Mouse (Mus musculus): ENCODE measurements around the gene Bcan. TPM values are rescaled to one million over a fixed set of nuclear protein-coding genes. Genes with fewer than 3 reads are reported as not detected.

Bcan gene
- polyA plus RNA-seq, 1 experiment from 2014 or later: 0.27 TPM

DNA sequence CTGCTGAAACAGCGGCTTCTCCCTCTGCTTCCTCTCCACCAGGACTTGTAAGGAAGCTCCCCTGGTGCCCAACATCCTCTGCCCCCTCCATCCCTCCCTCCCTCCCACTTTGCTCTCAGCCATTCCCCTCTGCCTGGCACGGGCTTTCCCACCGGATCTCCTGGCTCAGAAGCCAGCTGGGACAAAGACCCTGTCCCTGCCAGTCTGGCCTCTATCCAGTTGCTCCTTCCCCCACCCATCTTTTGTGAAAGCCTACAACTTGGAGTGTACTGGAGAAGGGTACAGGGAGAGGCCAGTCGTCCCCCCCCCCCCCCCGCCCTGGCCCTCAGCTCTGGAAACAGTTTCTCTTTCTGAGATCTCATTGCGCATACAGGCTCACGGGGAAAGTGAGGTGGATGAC, 1.3 kb downstream of the Bcan start:
- DNase-seq (ENCODE audit: low spot score): no peak

GRCm38 (mm10) chr3:87996971-87997614, 2.9 kb downstream of the Bcan start:
- DNase-seq (ENCODE audit: low spot score): no peak

DNA sequence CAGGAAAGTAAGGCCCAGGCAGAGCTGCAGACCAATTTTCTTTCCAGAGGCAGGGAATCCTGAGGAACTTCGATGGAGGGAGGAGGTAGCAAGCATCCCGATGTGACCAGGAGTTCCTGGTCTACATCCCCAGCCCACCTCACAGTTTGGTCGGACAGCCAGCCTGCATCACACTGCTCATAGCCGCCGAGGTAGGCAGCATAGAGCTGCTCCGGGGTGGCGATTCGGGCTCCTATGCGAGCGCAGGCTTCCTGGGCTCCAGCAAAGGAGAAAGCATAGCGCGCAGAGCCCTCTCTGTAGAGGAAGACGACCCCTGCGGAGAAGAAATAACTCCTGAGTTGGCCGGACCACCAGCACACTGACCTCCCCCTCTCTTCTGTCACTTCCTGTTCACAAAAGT, 3.6 kb downstream of the Bcan start:
- DNase-seq (ENCODE audit: low spot score): no peak

- no peak for DNase-seq (ENCODE audit: low spot score)
Observed at GRCm38 (mm10) chr3:87995331-87995730, 4.7 kb downstream of the Bcan start.

DNA sequence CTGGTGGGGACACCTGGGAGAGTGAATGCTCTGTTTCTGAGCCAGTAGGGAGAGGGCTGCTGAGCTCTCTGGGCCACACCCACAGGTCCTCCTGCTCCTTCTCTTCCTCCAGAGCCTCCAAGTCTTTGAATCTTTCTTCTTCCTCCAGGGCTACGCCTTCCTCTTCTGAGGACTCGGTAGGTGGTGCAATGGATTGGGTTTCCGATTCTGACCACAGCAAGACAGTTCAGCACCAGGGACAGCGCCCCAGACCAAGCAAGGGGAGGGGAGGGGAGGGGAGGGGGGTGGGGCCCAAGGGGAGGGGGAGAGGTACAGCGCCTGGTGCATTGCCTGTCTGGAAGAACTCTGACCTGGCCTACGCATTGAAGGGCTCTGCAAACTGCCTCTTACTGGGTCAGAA, 6.6 kb downstream of the Bcan start:
- peak; percentile 59 for DNase-seq (ENCODE audit: low spot score)

DNA sequence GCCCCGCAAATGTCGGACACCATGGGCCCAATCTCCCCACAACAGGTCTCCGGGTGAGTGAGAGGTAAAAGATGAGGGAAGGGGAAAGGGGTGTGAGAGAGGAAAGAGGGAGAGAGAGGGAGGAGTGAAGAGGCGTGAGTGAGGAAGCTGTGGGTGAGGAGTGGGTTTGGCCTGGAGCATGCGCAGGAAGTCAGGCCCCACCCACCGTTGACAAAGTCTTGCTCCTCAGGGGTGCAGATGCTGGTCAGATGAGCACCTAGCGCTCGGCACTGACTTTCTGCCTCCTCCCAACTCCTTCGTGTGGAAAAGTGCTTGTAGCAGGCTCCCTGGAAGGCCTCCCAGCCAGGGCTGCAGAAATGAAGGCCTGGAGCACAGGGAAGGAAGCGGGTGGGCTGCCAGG, 10.1 kb downstream of the Bcan start:
- DNase-seq (ENCODE audit: low spot score): no peak

DNA sequence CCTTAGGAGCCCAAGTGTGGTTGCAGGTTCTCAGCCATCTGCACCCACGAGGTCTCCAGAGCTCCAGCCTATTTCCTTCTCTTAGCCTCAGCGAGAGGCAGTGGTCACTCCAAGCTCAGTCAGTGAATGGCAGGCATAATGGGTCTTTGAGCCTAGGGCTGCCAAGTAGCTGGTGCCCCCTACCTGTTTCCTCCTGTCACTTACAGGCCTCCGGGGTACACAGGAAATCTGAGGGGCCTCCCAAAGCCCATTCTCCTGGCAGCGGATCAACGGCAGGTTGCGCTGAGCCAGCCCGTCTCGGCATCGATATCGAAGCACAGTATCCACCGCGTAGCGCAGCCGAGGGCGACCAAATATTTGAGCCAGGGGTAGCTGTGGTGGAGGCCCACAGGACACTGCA, 12.0 kb downstream of the Bcan start:
- peak; percentile 71 for DNase-seq (ENCODE audit: low spot score)

DNA sequence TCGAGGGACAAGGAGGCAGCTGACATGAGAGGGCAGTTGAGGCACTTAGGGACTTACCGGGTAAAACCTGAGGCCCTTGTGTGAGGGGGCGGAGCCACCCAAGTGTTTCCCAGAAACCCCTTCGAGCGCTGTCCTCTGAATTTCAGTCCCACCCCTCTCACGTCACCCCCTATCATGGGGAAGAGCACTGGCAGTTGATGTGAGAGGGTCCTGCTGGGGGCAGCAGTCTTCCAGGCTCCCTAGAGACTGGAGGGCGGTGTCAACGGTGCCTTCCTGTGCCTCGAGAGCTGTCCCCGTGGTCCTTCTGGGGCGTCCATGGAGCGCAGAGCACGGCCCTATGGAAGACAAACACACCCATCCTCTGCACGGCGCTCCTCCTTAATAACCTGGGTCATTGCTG, 12.4 kb downstream of the Bcan start:
- DNase-seq (ENCODE audit: low spot score): peak; percentile 87

GRCm38 (mm10) chr3:87986868-87987267, 13.2 kb downstream of the Bcan start:
- peak; percentile 97 for DNase-seq (ENCODE audit: low spot score)

DNA sequence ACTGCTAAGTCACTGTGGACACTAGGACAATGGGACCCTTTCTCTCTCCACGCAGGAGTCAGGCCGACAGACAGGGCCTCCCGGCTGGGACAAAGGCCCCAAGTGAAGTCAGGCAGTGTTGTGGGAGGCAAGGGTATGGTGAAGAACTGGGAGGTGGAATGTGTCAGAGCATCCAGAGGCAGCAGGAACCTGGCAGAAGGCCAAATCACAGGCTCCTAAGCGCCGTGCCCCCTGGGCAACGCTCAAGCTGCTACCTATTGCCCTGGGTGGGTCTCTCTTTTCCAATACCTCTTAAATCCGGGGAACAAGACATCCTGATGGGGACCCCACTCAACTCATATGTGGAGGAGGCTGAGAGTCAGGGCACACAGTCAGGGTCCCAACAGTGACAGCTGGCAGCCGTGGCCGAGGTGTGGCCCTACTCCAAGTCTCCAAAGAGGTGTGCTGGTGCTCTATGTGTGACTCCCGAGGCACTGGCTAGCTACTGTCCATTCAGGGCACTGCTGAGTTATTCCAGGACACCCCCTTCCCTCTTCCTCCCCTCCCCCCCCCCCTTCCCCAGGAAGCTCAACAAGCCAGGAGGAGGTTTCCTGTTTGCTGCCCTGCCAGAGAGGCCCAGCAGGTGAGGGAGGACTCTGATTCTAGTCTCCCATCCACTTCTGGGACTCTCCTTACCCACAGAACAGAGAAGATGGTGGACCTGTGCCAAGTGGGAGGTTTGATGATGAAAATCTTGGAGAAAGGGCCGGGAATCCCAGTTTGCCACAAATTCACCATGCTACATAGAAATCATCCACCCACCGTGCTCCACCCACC, 14.3 kb downstream of the Bcan start:
- DNase-seq (ENCODE audit: low spot score): no peak

- no peak for DNase-seq (ENCODE audit: low spot score)
Observed at GRCm38 (mm10) chr3:87984094-87984493, 15.9 kb downstream of the Bcan start.

DNA sequence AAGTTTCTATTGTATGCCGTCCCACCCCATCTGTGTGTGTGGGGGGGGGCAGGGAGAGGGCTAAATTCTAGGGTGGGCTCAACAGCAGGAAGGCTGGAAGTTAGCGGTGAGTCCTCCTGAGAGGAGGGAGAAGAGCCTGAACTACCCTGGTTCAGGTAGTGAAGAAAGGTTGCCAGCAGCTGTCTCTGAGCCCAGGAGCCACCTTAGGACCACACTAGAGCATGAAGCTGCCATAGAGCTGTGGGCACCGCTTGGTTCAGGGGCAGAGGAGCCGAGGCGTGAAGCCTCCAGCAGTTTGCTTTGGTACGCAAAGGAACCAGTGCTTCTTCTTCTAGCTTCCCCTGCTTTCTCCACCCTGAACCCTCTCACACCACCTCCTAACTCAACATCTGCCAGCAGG, 16.4 kb downstream of the Bcan start:
- DNase-seq (ENCODE audit: low spot score): no peak

- DNase-seq (ENCODE audit: low spot score): peak; percentile 40
Observed at GRCm38 (mm10) chr3:87982836-87983601, 17.0 kb downstream of the Bcan start.

GRCm38 (mm10) chr3:87981894-87982835, 17.9 kb downstream of the Bcan start:
- no peak for DNase-seq (ENCODE audit: low spot score)

- no peak for DNase-seq (ENCODE audit: low spot score)
Observed at GRCm38 (mm10) chr3:87981214-87981760, 18.7 kb downstream of the Bcan start.

DNA sequence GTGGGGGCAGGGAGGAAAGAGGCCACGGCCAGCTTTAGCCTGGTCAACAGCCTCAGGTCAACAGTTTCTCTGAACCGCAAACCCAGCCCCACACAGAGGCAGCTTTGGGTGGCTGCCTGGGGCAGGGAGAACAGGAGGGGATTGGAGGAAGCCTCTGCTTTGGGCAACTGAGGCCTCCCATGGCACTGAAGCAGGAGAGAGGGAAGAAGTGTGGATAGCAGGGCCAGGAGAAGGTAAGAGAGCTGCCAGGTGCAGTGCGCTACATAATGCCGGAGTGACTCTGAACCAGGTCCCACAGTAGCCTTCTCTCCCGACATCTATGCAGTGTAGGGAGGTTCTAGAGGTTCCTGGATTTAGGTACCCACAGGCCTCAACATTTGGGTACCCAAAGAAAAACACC, 19.3 kb downstream of the Bcan start:
- DNase-seq (ENCODE audit: low spot score): no peak

DNA sequence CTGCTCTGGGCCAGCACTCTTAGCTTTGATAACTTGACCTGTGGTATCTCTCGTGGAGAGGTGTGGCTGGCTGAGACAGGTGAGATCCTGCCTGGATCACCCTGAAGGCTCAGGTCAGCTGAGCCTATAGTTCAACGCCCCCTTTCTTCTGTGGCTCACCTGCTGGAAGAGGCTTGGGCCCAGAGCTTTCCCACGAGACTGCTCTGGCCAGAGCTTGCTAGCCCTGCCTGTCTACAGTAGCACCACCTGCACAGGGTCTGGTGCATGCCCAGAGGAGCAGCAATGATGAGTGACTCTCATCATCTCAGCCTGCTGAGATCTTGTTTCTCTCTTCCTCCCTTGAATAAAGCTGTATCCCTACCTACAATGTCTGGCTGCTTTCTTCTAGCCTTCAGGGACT, 19.9 kb downstream of the Bcan start:
- no peak for DNase-seq (ENCODE audit: low spot score)

DNA sequence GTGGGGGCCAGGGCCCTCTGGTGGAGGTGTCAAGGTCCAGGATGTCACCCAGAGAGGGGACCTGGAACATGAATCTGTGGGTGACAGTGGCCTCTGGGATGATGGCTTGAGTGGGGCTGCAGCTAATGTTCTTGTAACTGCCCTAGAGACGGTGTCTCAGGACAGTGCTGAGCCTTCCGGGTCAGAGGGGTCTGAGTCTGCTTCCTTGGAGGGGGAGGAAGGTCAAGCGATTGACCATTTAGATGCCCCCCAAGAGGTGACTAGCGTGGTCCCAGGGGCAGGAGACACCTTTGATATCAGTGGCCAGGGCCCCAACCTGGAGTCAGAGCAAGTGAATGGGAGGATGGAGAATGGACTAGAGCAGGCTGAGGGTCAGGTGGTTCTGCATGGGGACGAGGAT, 20.5 kb downstream of the Bcan start:
- DNase-seq (ENCODE audit: low spot score): no peak

- no peak for DNase-seq (ENCODE audit: low spot score)
Observed at GRCm38 (mm10) chr3:87974381-87974987, 25.5 kb downstream of the Bcan start.

All from thymus, postnatal 0 days (tissue).